Mouse (Mus musculus): ENCODE measurements at regions not wholly inside any gene's neighbourhood (a gene's known extent, or its start where the extent isn't known, plus 50 kb on each side); places are given as distances from the start of the nearest gene placed in this dataset.

- H3K36me3 ChIP-seq (ENCODE audit: control insufficient read depth, insufficient read depth, low read length), result no peaks in the 10 kb centered on the region
- H3K27me3 ChIP-seq (ENCODE audit: control insufficient read depth, insufficient read depth, low read length), result no peaks in the 10 kb centered on the region
- H3K27ac ChIP-seq (ENCODE audit: insufficient read depth, low read depth, low read length), result no peak overlapping the region
- WGBS, result 80% methylated on average over 4 of the region's 4 CpGs
- no peak for TF ChIP-seq CTCF (IDR thresholded peaks at IDR 0.05; ENCODE audit: extremely low read depth, insufficient read length, insufficient replicate concordance, low read depth, low read length)
- TF ChIP-seq POLR2A (IDR thresholded peaks at IDR 0.05; ENCODE audit: low read depth, low read length), result no peak
- peaks cover 2% of the 10 kb centered on the region; the same call in 1 of the 2 replicates for H3K4me1 ChIP-seq (ENCODE audit: control insufficient read depth, insufficient read depth, insufficient read length, low read length)
- H3K4me3 ChIP-seq (ENCODE audit: low read depth, low read length), result no peak overlapping the region
Observed at GRCm38 (mm10) chr2:75430161-75430940, 228.7 kb upstream of the Hnrnpa3 start.

- no peak overlapping the region for H3K27ac ChIP-seq (ENCODE audit: insufficient read depth, low read depth, low read length)
- H3K4me3 ChIP-seq (ENCODE audit: low read depth, low read length), result no peak overlapping the region
- no peaks in the 10 kb centered on the region for H3K27me3 ChIP-seq (ENCODE audit: control insufficient read depth, insufficient read depth, low read length)
- H3K36me3 ChIP-seq (ENCODE audit: control insufficient read depth, insufficient read depth, low read length), result no peaks in the 10 kb centered on the region
- TF ChIP-seq POLR2A (IDR thresholded peaks at IDR 0.05; ENCODE audit: low read depth, low read length) (no peak), CTCF (IDR thresholded peaks at IDR 0.05; ENCODE audit: extremely low read depth, insufficient read length, insufficient replicate concordance, low read depth, low read length) (no peak)
- 81% methylated on average over 6 of the region's 6 CpGs for WGBS
- peaks cover 2% of the 10 kb centered on the region; the same call in 1 of the 2 replicates for H3K4me1 ChIP-seq (ENCODE audit: control insufficient read depth, insufficient read depth, insufficient read length, low read length)
Observed at GRCm38 (mm10) chr2:75431981-75432380, 227.1 kb upstream of the Hnrnpa3 start.

GRCm38 (mm10) chr2:75434521-75434920 is 224.5 kb upstream of the Hnrnpa3 start:
- Histone ChIP-seq H3K27ac (ENCODE audit: insufficient read depth, low read depth, low read length) (no peak overlapping the region), H3K4me1 (ENCODE audit: control insufficient read depth, insufficient read depth, insufficient read length, low read length) (peaks cover 2% of the 10 kb centered on the region; the same call in 1 of the 2 replicates), H3K36me3 (ENCODE audit: control insufficient read depth, insufficient read depth, low read length) (no peaks in the 10 kb centered on the region), H3K4me3 (ENCODE audit: low read depth, low read length) (no peak overlapping the region), H3K27me3 (ENCODE audit: control insufficient read depth, insufficient read depth, low read length) (no peaks in the 10 kb centered on the region)
- TF ChIP-seq CTCF (IDR thresholded peaks at IDR 0.05; ENCODE audit: extremely low read depth, insufficient read length, insufficient replicate concordance, low read depth, low read length) (no peak), POLR2A (IDR thresholded peaks at IDR 0.05; ENCODE audit: low read depth, low read length) (no peak)
- WGBS, result 88% methylated on average over 17 of the region's 17 CpGs

- H3K36me3 ChIP-seq (ENCODE audit: control insufficient read depth, insufficient read depth, low read length), result no peaks in the 10 kb centered on the region
- H3K4me1 ChIP-seq (ENCODE audit: control insufficient read depth, insufficient read depth, insufficient read length, low read length), result peaks cover 2% of the 10 kb centered on the region; the same call in 1 of the 2 replicates
- H3K27me3 ChIP-seq (ENCODE audit: control insufficient read depth, insufficient read depth, low read length), result no peaks in the 10 kb centered on the region
- no peak overlapping the region for H3K4me3 ChIP-seq (ENCODE audit: low read depth, low read length)
- TF ChIP-seq CTCF (IDR thresholded peaks at IDR 0.05; ENCODE audit: extremely low read depth, insufficient read length, insufficient replicate concordance, low read depth, low read length) (no peak), POLR2A (IDR thresholded peaks at IDR 0.05; ENCODE audit: low read depth, low read length) (no peak)
- no peak overlapping the region for H3K27ac ChIP-seq (ENCODE audit: insufficient read depth, low read depth, low read length)
- 84% methylated on average over 10 of the region's 10 CpGs for WGBS
Observed at GRCm38 (mm10) chr2:75439522-75440230, 219.4 kb upstream of the Hnrnpa3 start.

- Histone ChIP-seq H3K4me3 (ENCODE audit: low read depth, low read length) (no peak overlapping the region), H3K27ac (ENCODE audit: insufficient read depth, low read depth, low read length) (no peak overlapping the region), H3K27me3 (ENCODE audit: control insufficient read depth, insufficient read depth, low read length) (no peaks in the 10 kb centered on the region), H3K4me1 (ENCODE audit: control insufficient read depth, insufficient read depth, insufficient read length, low read length) (no peaks in the 10 kb centered on the region), H3K36me3 (ENCODE audit: control insufficient read depth, insufficient read depth, low read length) (no peaks in the 10 kb centered on the region)
- WGBS, result 63% methylated on average over 1 of the region's 1 CpGs
- TF ChIP-seq POLR2A (IDR thresholded peaks at IDR 0.05; ENCODE audit: low read depth, low read length) (no peak), CTCF (IDR thresholded peaks at IDR 0.05; ENCODE audit: extremely low read depth, insufficient read length, insufficient replicate concordance, low read depth, low read length) (no peak)
Observed at GRCm38 (mm10) chr2:75442632-75443031, 216.4 kb upstream of the Hnrnpa3 start.

GRCm38 (mm10) chr2:75445189-75445588 is 213.9 kb upstream of the Hnrnpa3 start:
- Histone ChIP-seq H3K27me3 (ENCODE audit: control insufficient read depth, insufficient read depth, low read length) (no peaks in the 10 kb centered on the region), H3K4me3 (ENCODE audit: low read depth, low read length) (no peak overlapping the region), H3K36me3 (ENCODE audit: control insufficient read depth, insufficient read depth, low read length) (no peaks in the 10 kb centered on the region), H3K4me1 (ENCODE audit: control insufficient read depth, insufficient read depth, insufficient read length, low read length) (no peaks in the 10 kb centered on the region), H3K27ac (ENCODE audit: insufficient read depth, low read depth, low read length) (no peak overlapping the region)
- TF ChIP-seq CTCF (IDR thresholded peaks at IDR 0.05; ENCODE audit: extremely low read depth, insufficient read length, insufficient replicate concordance, low read depth, low read length), result no peak
- TF ChIP-seq POLR2A (IDR thresholded peaks at IDR 0.05; ENCODE audit: low read depth, low read length), result no peak

All from small intestine, adult 2 months (tissue).